Mouse (Mus musculus): ENCODE data around the gene Baiap2l1. TPM values are rescaled to one million over a fixed set of nuclear protein-coding genes. Genes with fewer than 3 reads are reported as not detected.
"Not testable (repeated sequence)": the region's sequence is repeated elsewhere in the genome, so short reads cannot be mapped to it uniquely, and the experiment has no call there.

The Baiap2l1 gene
- total RNA-seq, 1 experiment from 2014 or later, result not detected

DNA sequence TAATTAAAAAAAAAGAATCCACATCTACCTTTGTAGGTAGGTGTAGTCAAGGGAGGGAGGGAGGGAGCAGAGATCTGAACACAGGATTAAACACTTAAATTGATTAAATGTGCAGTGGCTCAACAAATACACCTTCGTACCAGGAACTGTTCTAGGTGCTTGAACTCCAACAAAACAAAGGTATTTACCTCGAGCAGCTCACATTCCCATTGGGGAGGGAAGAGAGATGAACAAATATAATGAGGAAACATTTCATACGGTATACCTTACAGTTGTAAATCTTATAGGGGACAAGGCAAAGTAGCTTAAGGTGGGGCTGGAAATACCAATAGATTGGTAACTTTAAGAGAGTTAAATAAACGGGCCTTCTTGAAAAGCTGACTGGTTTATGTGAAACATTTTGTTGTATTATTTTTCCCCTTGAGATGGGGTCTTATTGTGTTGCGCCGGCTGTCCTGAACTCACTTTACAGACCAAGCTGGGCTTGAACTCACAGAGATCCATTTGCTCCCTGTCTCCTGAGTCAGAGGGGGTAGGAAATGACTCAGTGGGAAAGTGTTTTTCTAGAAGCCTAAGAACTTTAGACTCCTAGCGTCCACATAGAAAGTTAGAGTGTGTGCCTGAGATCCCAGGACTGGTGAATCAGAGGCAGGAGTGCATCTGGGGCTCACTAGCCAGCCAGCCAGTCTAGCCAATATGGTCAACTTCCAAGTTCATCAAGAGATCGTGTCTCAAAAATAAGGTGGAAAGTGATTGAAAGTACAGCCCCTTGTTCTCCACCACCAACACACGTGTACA, 5.5 kb downstream of the Baiap2l1 start:
- ATAC-seq (replicated peaks; ENCODE audit: low read depth, poor library complexity, severe bottlenecking), result no peak

DNA sequence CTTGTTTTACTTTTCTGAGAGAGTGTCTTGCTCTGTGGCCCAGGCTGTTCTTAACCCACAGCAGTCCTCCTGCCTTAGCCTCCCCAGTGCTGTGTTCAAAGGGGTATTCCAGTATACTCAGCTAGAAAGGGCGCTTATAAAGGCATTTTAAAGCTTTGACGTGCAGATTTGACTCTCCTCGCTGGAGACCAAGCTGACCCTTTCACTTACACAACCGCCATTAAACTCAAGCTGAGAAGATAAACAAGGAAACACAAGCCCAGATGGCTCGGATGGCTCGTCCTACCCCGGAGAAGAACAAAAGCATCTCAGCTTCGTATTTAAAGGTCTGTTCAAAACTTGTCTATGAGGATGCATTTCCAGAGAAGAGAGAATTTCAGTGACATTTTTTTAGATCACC, 6.7 kb downstream of the Baiap2l1 start:
- ATAC-seq (replicated peaks; ENCODE audit: low read depth, poor library complexity, severe bottlenecking), result no peak

DNA sequence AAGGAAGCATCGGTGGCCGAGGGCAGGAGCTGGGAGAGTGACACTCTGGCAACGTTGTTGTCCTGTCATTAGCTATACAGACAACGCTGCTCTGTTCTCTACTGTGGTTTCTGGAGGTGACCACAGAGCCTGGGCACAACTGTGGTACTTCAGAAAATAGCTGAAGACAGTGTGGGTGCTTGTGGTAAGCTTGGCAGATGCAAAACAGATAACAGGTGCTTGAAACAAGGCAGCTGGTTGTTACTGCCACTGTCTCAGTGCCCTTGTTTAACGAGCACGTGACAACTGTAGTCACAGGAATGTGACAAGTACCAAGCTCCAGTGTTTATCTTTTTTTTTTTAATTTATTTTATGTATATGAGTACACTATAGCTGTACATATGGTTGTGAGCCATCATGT, 13.3 kb downstream of the Baiap2l1 start:
- ATAC-seq (replicated peaks; ENCODE audit: low read depth, poor library complexity, severe bottlenecking), result peak; percentile 58

DNA sequence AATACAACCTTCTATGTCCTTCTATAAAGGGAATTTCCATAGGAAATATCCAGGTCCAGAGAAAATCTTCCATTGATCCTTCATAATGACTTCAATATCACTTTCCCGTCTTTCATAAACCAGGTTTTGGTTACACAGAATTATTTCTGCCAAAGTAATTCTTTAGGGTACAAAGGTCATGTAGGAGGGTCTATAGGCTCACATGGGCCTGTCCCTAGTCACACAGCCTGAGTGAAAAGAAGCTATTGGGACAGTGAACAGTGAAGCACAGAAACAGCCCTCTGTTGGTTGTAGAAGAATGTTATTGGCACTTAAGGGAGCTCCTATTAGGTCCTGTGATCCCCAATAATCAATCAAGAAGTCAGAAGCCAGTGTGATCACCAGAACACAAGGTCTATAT, 16.8 kb downstream of the Baiap2l1 start:
- no peak for ATAC-seq (replicated peaks; ENCODE audit: low read depth, poor library complexity, severe bottlenecking)

DNA sequence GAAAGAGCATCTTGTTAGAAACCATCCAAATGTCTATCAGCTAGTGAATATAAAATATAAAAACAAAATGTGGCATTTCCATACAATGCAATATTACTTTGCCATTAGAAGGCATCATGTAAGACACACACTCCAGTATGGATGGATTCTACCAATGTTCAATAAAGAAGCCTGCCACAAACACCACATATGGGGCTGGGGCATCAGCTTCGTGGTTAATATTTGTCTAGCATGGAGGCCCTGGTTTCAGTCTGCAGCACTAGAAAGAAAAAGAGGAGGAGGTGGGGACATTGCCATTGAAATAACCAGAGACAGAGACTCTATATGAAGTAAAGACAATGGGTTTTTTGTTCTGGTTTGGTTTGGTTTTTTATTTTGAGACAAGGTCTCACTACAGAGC, 19.1 kb downstream of the Baiap2l1 start:
- no peak for ATAC-seq (replicated peaks; ENCODE audit: low read depth, poor library complexity, severe bottlenecking)

DNA sequence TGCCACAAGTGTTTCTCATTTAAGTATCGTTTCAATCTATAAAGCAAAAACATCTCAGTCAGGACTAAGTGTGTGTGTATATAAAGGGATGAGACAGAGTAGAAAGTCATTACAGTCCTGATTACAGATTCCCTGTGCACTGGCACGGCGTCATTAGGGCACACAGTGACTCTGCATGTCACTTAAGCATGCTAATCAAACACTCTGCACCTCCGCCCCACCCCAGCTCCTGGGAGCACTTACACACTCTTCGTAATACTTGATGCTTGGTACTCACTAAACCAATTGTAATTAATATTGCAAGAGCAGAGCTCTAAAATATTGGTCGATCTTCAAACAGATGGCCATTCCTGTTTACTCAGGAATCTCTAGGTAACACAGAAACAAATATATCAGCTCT, 22.6 kb downstream of the Baiap2l1 start:
- ATAC-seq (replicated peaks; ENCODE audit: low read depth, poor library complexity, severe bottlenecking), result not testable (repeated sequence)

DNA sequence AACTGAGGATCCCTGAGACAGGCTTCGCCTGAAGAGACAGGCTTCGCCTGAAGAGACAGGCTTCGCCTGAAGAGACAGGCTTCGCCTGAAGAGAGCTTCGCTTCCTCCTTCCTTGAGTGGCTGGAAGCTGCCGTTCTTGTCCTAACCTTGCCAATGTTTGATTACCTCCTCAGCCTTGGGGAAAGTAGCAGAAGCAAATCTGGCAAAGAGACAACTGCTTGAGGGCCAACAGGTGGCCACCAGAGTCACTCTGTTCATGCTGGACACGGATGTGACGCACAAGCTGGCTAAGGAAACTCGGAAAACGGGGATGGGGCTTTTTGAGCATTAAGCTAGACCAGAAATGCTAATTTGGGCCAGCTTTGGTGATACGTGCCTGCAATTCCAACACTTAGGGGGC, 23.9 kb downstream of the Baiap2l1 start:
- ATAC-seq (replicated peaks; ENCODE audit: low read depth, poor library complexity, severe bottlenecking), result no peak

DNA sequence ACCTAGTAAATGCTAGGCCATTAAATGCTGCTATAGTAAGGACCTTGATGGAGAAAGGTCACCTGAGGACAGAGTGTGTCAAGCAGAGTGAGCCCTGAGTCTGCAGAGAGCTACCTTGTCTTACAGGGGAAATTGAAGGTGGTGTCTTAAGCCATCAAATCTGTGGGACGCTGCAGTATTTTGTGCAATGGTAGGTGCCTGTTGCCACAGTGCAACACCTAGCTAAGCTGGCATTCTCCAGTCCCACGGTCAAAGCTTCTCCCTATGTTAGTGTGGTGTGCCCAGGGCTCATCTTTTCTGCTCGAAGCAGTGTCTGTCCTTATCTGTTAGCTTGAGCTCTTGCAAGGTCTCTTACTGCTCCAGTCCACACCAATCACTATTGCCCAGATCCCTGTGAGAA, 35.2 kb downstream of the Baiap2l1 start:
- ATAC-seq (replicated peaks; ENCODE audit: low read depth, poor library complexity, severe bottlenecking), result no peak

DNA sequence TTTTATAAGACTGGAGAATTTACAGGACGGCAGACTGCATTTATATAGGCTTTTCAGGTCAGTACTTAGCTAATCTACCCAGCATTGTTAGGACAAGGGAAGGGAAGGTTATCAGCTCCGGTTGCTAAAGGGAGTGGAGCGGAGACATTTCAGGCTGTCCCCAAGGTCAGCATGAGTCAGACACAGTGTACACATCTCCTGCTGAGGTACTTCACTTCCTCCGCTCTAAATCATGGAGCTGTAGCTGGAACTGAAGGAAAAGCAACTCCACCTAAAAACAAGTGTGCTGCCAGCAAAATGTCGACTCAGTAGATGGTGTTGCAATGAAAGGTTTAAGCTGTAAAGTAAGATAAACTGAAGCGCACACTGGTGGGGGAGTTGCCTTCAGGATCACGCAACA, 36.2 kb downstream of the Baiap2l1 start:
- ATAC-seq (replicated peaks; ENCODE audit: low read depth, poor library complexity, severe bottlenecking), result no peak

DNA sequence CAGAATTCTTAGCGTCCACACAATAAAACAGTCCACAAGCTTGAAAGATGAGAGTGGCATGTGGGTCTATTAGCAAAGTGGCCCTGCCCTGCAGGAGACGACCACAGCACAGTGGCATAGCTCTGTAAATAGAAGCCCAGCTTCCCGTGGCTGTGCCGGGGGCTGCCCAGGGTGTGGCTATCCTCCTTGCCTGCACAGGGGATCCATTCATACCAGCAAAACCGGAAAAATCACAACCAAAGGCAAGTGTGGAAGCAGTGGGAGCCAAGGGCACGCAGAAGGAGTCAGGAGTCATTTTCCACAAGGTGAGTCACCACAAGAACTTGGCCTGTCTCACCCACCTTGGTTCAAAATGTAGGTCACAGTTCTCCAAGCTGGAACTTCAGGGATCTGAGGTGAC, 39.6 kb downstream of the Baiap2l1 start:
- ATAC-seq (replicated peaks; ENCODE audit: low read depth, poor library complexity, severe bottlenecking), result no peak

DNA sequence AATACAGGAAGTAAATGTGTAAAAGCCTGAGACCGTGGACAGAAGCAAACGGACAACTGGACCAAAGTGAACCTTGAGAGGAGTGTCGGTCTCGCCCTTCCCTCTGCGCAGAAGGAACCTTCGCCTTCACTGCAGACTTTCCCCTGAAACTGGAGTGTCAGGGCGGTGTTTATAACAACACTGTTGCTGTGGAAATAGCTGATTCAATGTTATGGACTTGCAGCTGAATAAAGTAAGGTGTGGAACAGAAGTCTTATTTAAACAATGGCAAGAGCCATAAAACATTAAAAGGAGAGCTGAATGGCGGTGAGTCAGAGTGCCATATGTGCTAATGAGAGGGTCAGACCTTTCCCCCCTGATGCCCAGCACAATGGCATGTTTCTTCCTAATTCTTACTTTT, 40.5 kb downstream of the Baiap2l1 start:
- no peak for ATAC-seq (replicated peaks; ENCODE audit: low read depth, poor library complexity, severe bottlenecking)

DNA sequence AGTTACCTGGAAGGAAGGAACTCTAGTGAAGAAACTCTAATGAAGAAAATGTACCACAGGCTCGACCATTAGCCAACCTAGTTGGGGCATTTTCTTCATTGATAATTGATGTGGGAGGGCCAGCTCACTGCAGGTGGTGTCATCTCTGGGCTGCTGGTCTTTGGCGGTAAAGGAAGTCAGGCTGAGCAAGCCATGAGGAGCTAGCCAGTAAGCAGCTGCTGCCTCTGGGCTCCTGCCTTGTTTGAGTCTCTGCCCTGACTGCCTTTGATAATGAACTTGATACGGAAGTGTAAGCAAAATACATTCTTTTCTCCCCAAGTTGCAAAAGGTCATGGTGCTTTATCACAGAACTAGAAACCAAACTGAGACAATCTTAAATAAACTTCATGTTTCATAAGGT, 41.5 kb downstream of the Baiap2l1 start:
- no peak for ATAC-seq (replicated peaks; ENCODE audit: low read depth, poor library complexity, severe bottlenecking)

DNA sequence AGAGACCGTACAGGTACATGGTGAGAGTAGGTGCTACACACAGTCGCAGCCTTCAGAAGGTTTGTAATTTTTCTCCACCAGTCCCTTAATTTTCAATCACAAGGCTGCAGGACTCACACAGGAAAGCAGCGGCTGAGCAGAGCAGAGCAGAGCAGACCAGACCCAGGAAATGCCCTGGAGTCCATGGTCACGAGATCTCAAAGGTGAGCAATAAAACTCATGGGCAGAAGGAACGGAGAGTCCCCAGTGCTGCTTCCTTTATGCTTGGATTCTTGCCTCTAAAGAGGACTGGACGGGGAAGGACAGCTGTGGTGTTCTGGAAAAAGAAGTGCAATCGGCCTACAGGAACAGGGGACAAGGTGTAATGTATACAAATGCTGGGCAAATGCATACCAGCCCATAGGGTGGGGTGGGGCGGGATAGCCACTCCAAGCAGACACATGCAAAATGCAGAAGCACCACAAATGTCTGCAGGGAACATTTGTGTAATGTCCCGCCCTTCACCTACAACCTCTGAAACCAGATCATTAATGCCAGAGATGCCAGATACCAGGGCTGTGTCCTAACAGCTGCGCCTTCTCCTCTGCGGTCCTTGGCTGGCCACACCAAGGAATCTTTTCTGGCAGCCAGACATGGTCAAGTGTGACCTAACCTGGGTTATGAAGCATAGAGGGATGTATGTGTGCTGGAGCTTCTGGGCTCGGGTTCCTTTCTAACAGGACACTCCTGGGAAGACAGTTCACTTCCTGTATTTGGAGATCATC, 43.0 kb downstream of the Baiap2l1 start:
- no peak for ATAC-seq (replicated peaks; ENCODE audit: low read depth, poor library complexity, severe bottlenecking)

DNA sequence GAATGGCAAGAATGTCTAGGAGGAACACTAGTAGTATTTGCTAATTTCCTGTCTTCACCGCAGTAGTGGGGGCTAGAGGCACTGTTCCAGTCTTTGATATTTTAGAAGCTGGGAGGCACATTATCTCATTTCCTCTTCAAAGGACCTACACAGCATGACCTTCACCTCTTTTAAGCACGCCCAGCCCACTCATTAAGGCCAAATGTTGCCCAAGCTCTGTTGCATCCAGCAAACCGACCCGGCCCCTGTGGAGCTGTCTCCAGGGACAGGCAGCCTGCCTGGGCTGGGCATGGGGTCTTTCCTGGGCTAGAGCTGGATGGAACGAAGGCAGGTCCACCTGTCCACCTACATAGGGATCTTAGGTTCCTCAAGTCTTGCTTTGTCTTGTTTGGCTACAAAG, 44.6 kb downstream of the Baiap2l1 start:
- ATAC-seq (replicated peaks; ENCODE audit: low read depth, poor library complexity, severe bottlenecking), result peak; percentile 79

DNA sequence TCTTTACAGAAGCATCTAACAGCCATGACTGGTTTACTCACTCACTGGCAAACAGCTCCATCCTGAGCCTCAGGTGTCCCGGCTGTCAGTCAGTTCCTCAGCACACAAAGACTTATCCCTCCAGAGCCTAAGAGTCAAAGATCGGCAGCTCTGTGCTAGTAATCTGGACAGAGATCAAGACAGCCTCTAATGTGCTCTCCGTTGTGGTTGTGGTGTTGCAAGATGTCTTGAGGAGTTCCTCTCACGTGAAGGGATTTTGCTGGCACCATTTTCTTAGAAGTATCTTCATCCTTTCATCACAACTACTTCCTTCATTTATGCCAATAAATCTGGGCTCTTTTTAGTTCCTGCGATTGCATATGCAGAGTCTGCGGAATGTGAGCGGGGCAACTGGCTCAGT, 45.7 kb downstream of the Baiap2l1 start:
- ATAC-seq (replicated peaks; ENCODE audit: low read depth, poor library complexity, severe bottlenecking), result peak; percentile 64

DNA sequence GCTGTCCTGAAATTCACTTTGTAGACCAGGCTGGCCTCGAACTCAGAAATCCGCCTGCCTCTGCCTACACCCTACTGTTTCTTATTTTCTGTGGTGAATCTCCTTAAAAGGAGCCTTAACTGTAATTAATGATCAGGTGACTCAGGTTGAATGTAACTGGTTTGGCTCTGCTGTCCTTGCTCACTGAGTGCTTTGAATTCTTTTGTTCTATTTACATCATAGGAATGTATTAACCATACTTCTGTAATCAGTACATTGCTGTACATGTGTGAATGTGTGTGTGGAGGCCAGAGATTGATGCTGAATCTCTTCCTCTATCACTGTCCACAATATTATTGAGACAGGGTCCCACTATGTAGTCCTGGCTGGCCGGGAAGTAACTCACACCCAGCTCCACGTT, 49.0 kb downstream of the Baiap2l1 start:
- no peak for ATAC-seq (replicated peaks; ENCODE audit: low read depth, poor library complexity, severe bottlenecking)

DNA sequence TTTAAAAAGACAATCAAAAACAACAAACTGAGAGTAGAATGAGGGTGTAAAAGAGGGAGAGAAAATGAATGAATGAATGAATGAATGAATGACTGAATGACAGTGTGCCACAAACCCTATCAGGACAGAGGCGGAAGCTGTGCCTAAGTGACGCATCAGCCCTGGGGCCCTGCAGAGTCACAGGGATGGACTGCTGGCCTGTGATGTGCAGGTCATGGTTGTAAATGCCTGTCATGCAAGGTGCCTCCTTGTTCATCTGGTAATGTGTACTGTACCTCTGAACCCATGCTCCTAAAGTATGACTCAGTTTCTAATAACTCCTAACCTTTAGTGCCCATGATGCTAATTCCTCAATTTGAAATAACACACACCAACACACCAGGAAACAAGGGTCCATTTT, 54.8 kb downstream of the Baiap2l1 start:
- no peak for ATAC-seq (replicated peaks; ENCODE audit: low read depth, poor library complexity, severe bottlenecking)

DNA sequence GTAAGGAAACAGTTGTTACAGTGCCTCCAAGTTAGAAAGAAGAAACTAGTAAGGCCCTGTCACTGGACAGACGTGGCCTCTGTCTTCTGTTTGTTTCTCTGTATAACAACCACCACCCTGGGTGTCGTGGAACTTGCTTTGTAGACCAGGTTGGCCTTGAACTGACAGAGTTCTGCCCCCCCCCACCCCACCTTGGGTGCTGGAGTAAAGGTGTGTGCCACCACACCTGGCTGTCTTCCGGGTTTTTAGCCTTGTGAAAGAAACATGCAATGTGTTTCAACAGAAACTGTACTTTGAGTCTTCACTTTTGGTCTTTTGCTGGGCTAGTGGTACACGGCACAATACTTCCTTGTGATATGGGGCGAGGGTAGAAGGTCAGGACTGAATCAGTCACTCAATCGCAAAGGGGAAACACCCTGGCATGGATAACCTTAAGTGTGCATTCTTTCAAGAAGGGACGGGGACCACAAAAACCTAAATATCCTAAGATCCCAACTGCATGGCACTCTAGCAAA, 61.8 kb downstream of the Baiap2l1 start:
- ATAC-seq (replicated peaks; ENCODE audit: low read depth, poor library complexity, severe bottlenecking), result no peak

DNA sequence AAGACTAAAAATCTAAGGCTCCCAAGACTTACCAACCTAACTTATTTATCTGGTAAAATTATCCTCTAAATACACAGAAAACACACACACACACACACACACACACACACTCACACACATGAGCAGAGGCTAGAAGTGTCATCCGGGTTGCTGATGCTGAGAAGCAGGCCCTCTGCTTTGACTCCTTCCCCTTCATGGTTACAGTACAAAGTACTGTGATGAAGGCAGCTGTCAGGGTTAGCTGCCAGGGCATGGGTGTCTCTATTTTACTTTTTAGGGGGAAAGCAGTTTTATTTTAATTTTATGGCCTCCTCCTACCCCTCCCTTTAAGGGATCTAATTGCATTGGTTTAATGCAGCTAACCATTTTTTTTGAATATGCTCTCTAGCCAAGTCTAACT, 62.6 kb downstream of the Baiap2l1 start:
- ATAC-seq (replicated peaks; ENCODE audit: low read depth, poor library complexity, severe bottlenecking), result no peak

DNA sequence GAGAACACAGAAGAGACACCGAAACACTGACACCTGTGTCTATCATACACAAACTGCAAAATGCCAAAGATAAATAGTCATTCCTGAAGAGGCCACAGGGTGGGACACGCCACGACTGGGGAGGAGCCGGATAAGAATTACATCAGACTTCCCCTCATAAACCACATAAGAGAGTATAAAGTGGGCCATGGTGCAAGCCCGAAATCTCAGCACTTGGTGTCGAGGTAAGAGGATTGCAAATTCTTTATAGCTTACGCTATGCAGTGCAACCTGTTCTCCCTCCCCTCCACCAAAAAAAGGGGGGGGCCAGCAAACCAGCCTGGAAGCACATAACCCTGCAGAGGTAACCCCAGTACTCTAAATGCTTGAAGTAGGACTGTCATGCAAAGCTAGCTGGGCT, 63.0 kb downstream of the Baiap2l1 start:
- peak; percentile 90 for ATAC-seq (replicated peaks; ENCODE audit: low read depth, poor library complexity, severe bottlenecking)

DNA sequence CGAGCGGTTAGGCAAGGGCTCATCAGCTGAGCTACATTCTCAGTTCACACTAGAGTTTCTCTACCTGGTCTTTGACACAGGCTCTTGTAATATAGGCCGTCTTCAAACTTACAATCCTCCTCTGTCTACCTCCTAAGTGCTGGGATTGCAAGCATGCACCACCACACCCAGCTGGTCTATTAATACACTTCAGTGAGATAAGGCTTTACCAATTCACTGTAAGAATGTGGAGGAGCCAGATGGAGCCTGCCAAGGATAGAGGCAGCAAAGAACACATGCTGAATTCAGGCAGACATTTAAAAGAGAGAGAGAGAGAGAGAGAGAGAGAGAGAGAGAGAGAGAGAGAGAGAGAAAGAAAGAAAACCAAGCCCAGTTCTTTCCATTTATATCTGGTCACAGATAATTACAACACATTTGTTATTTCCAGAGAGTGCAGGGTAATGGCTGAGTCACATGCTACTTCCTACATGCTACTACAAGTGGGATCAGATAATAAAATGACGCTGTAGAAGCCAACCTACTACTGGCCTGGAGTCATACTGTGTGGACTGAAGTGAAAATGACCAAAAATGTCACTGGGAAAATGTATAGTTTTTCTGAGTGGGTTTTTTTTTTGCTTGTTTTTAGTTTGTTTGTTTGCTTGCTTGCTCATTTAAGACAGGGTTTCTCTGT, 68.0 kb downstream of the Baiap2l1 start:
- ATAC-seq (replicated peaks; ENCODE audit: low read depth, poor library complexity, severe bottlenecking), result peak; percentile 51; the same call in 1 of the 2 replicates
